Mouse (Mus musculus) G1E-ER4 (cell line): ENCODE data around the gene Tbx10. TPM values are rescaled to one million over a fixed set of nuclear protein-coding genes. Genes with fewer than 3 reads are reported as not detected.

Source experiments
- GATA1 ChIP-seq: IDR thresholded peaks from one replicate; pipeline ENCODE4 v1.8.0; 2012; ENCODE audit warnings: low read length, inconsistent platforms
- polyA plus RNA-seq: library from polyadenylated mRNA; stranded (reverse); fragments of >175 nt; gene quantifications from 2 replicates; pipeline ENCODE4 v1.2.3, GENCODE M21; 2012

The Tbx10 gene
- polyA plus RNA-seq, 1 experiment = not detected

- TF ChIP-seq GATA1 = no peak
These were observed 26.0 kb upstream of the Tbx10 start for GRCm38 (mm10) chr19:3966330-3967075.

DNA sequence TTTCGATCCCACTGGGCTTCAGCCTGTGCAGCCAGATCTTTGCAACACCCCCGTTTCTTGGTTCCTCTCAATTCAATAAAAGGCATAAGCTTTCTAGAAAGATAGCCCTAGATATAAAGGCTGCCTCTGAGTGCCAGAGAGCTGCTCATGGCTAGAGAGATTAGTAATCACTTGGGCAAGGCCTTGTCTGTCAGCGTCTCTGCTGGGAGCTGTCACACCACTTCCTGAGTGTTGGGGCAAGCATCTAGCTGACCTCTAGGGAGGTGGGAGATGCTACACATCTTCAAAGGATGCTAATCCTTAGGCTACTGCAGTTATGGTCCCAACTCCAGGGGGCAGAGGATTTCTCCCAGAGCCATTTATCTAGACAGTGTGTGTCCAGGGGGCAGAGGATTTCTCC, 25.3 kb upstream of the Tbx10 start:
- no peak for TF ChIP-seq GATA1

- no peak for TF ChIP-seq GATA1
These were observed 20.3 kb upstream of the Tbx10 start, which contains the start of gene Aldh3b2 for GRCm38 (mm10) chr19:3972229-3972628. Gene Aldh3b2 (plus strand): TSS chr19:3972328.

GRCm38 (mm10) chr19:3975866-3976265, 16.7 kb upstream of the Tbx10 start:
- TF ChIP-seq GATA1 = no peak

DNA sequence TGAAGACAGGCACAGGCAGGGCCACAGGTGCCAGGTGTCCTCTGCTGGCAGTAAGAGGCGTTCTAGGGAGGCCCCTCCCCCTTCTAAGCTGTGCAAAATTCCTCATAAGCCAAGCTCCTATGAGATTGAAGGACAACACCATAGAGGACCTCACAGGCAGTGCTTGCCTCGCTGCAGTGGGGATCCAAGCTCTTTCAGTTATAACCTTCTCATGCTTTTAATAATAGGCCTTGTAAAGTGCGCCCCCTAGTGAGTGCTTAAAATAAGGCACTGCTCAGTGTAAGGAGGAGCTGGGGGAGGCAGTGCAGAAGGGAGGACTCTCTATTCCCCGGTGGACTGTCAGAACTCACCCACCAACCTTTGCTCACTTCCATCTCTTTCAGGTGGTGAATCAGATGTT, 12.2 kb upstream of the Tbx10 start:
- TF ChIP-seq GATA1 = no peak

GRCm38 (mm10) chr19:3980917-3981316, 11.6 kb upstream of the Tbx10 start:
- TF ChIP-seq GATA1 = no peak

GRCm38 (mm10) chr19:3983527-3984200, 8.9 kb upstream of the Tbx10 start:
- no peak for TF ChIP-seq GATA1

DNA sequence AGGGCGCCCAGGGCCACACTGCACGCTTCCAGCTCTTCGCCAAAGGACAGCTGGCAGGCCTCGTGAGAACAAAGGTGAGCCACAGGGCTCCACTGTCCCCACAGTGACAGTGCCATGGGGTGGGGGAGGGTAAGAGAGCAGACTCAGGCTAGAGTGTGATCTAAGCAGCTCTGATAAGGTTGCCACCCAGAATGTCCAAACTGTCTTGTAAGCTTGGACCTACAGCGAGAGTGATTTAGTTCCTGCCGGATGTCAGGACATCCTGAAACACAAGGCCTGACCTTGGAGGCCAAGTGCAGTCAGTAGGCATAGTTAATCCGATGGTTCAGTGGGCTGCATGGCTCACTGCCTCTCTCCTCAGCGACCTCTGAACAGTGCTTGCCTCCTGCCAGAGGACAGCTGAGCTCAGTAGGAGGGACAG, 7.3 kb upstream of the Tbx10 start:
- no peak for TF ChIP-seq GATA1

DNA sequence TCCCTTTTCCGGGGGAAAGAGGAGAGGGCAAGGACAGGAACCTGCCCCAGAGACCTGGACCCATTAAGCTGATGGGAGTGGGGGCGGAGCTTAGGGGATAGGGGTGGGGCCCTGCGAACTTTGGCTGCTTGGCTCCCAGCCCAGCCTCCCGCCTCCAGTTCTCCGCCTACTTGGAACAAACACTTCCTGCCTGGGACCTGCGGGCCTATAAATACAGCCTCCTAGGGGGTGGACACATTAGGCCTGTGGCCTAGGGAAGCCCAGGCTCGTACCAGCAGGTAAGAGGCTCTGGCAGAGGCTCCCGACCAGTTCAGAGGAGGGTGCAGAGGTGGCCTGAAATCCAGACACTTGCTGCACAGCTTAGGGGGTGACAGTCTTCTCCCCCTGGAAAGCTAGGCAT, 6.2 kb upstream of the Tbx10 start, which contains the start of gene Acy3:
Gene Acy3, plus strand, starts transcription at position 237 of the 400 bp plus-strand sequence.
- no peak for TF ChIP-seq GATA1

- TF ChIP-seq GATA1 = no peak
These were observed 4.5 kb upstream of the Tbx10 start for GRCm38 (mm10) chr19:3988066-3988465.

GRCm38 (mm10) chr19:3988750-3989149, 3.8 kb upstream of the Tbx10 start:
- no peak for TF ChIP-seq GATA1

- TF ChIP-seq GATA1 = no peak
These were observed 1.7 kb upstream of the Tbx10 start for GRCm38 (mm10) chr19:3990804-3991203.

DNA sequence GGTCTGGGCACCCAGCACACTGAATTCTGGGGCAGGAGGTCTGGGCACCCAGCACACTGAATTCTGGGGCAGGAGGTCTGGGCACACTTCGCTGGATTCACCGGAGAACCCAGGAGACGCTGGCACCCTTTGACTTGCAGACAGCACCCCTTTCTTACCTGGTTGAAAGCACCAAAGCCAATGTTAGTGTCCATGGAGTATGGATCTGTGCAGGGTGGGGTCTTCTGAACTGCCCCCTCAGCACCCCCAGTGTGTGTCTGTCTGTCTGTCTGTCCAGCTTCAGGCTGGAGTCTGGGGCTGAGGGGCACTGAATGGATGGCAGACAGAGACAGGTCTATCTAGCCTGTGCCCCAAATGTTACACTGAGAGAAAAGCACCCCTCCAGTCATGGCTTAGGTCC, 990 bp upstream of the Tbx10 start:
- no peak for TF ChIP-seq GATA1

DNA sequence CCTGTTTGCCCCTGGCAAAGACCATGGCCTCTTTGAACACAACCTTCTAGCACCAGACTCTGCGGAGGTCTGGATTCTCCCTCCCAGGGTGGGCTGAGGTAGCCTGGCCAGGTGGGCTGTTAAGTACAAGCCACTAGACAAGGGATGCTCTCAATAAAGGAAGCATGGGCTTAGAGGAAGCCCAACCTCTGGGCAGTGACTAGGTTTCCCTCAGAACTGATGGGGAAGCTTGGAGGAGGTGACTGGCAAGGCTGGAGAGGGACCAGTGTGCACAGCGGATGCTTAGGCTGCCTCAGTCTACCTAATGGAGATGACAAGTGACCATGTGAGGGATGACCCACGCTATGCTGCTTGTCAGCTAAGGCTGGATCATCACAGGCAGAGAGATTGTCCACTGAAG, 586 bp upstream of the Tbx10 start:
- TF ChIP-seq GATA1 = no peak

DNA sequence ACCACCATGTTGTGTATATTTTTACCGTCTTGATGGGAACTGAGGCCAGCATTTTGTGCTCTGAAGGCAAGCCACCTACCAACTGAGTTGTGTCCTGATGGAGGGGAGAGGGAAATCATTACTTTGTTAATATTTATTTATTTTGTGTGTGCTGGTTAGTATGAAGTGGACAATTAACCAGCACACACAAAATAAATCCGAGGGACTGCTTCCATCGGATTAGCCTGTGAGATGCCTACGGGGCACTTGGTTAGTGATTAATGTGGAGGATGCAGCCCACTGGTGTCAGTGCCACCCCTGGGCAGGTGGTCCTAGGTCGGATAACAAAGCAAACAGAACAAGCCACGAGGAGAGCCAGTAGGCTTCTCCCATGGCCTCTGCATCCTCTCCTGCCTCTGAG, 2.4 kb downstream of the Tbx10 start:
- no peak for TF ChIP-seq GATA1

GRCm38 (mm10) chr19:3995505-3995904, 3.0 kb downstream of the Tbx10 start:
- no peak for TF ChIP-seq GATA1

DNA sequence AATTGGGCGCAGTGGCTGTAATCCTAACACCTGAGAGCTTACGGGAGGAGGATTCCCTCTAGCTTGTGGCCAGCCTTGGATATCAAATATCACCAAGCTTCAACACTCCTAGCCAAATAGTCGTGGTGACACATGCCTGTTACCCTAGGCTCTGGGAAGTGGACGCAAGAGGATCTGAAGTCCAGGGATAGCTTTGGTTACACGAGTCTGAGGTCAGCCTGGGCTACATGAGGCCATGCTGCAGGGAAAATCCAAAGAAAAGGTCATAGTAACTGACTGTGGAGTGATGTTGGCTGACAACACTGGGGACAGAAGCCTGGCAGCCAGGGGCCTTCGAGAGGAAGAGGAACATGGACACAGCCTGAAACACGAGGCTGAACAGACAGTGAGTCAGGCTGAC, 3.6 kb downstream of the Tbx10 start:
- TF ChIP-seq GATA1 = no peak

DNA sequence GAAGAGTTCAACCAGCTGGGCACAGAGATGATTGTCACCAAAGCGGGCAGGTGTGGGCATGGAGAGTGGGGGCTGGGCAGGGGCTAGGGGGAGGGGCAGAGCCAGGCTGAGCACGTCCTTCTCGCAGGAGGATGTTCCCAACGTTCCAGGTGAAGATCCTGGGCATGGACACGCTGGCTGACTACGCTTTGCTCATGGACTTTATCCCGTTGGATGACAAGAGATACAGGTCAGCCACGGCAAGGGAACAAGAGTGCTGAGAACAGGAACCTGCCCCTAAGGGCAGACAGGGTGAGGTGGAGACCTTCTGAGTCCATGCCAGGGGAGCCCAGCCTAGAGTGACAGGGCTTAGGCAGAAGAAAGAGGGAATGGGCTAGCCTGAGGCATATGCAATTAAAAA, 4.2 kb downstream of the Tbx10 start:
- TF ChIP-seq GATA1 = no peak
